ENCODE assay signal across 8 mouse cellular contexts in the genomic region with DNA sequence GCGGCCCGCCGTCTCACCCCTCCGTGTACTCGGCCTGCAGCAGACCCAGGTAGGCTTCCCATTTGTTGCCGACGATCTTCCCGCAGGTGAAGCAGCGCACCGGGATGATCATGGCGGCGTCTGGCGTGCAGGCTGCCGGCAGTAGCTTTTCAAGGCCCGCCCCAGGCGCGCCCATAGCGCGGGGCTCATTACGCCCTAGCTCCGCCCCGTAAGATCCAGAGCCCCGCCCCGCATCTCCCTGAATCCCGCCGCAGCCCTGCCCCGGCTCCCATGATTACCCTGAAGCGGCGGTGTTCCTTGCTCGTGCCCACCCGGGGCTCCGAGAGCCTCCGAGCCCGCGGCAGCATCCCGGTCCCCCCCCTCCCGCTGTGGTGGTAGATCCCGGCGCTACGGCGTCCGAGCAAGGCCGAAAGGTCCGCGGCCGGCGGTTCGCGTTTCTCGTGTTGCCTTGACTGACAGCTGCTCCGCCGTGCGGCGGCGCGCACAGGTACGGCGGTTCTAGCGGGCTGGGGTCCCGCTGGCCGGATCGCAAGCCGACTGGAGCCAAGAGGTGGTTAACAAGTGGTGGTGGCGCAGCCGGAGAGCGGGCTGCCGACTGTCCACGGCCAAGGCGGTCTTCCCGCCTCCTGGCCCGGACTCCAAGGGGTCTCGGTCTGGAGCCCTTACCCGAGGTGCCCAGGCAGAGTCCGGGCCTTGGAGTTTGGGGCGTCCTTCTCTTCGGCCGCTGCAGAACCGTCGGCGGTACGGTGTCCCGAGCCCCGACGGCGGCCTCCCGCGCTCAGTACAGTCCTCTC. TPM values are rescaled to one million over a fixed set of nuclear protein-coding genes. Genes with fewer than 3 reads are reported as not detected.
DNase-seq lines count a peak whose midpoint lies in the region; ATAC-seq and TF ChIP-seq lines count a peak whose summit lies in the region.

Gene Polr2l (minus strand): TSS at position 122 of the 794 bp plus-strand sequence.
Gene Tspan4 (plus strand): TSS at position 230 of the 794 bp plus-strand sequence.

- peak within 1 kb of the TSS; percentile 90 for H3K27ac ChIP-seq in embryonic facial prominence, embryonic 13.5 days
- H3K27ac ChIP-seq in liver, embryonic 11.5 days (ENCODE audit: low read depth, low read length), result peak within 1 kb of the TSS; percentile 90

- H3K4me1 ChIP-seq in embryonic facial prominence, embryonic 13.5 days, result peaks cover 46% of the 10 kb centered on the region
- H3K4me1 ChIP-seq in liver, embryonic 11.5 days (replicated peaks; ENCODE audit: control insufficient read depth, insufficient read depth, low read length), result peaks cover 38% of the 10 kb centered on the region

- peaks cover 24% of the 10 kb centered on the region for H3K36me3 ChIP-seq in embryonic facial prominence, embryonic 13.5 days
- H3K36me3 ChIP-seq in liver, embryonic 11.5 days (ENCODE audit: control insufficient read depth, insufficient read depth, low read length), result peaks cover 21% of the 10 kb centered on the region
- peaks cover 19% of the 10 kb centered on the region for H3K36me3 ChIP-seq in myocyte (ENCODE audit: control insufficient read depth, insufficient read depth)

- peak; percentile 69 for TF ChIP-seq POLR2A in myocyte (IDR thresholded peaks at IDR 0.05; ENCODE audit: insufficient read length, low read depth)

- peak within 1 kb of the TSS; percentile 86 for H3K4me2 ChIP-seq in embryonic facial prominence, embryonic 13.5 days
- H3K4me2 ChIP-seq in liver, embryonic 11.5 days, result peak within 1 kb of the TSS; percentile 91
- peak within 1 kb of the TSS; percentile 95 for H3K4me2 ChIP-seq in myocyte (ENCODE audit: low read depth)

- under 1% methylated on average over 87 of the region's 87 CpGs for WGBS in embryonic facial prominence, embryonic 13.5 days
- WGBS in liver, embryonic 11.5 days, result under 1% methylated on average over 87 of the region's 87 CpGs

- peak within 1 kb of the TSS; percentile 78 for H3K4me3 ChIP-seq in embryonic facial prominence, embryonic 13.5 days
- peak within 1 kb of the TSS; percentile 88 for H3K4me3 ChIP-seq in liver, embryonic 11.5 days (ENCODE audit: low read depth, low read length)
- H3K4me3 ChIP-seq in myocyte, result peak within 1 kb of the TSS; percentile 80

- H3K9me3 ChIP-seq in embryonic facial prominence, embryonic 13.5 days, result no peaks in the 10 kb centered on the region
- H3K9me3 ChIP-seq in liver, embryonic 11.5 days (ENCODE audit: control insufficient read depth, low read length), result no peaks in the 10 kb centered on the region

- H3K9ac ChIP-seq in embryonic facial prominence, embryonic 13.5 days, result peak within 1 kb of the TSS; percentile 82
- H3K9ac ChIP-seq in liver, embryonic 11.5 days (ENCODE audit: low read depth, low read length), result peak within 1 kb of the TSS; percentile 85

- H3K79me2 ChIP-seq in myocyte (ENCODE audit: control insufficient read depth, insufficient read depth), result peaks cover 68% of the 10 kb centered on the region

- no peaks in the 10 kb centered on the region; the same call in 1 of the 2 replicates for H3K27me3 ChIP-seq in embryonic facial prominence, embryonic 13.5 days
- no peaks in the 10 kb centered on the region for H3K27me3 ChIP-seq in liver, embryonic 11.5 days (replicated peaks; ENCODE audit: control insufficient read depth, insufficient read depth, low read length)
- H3K27me3 ChIP-seq in myocyte (ENCODE audit: control insufficient read depth, insufficient read depth, insufficient read length), result no peaks in the 10 kb centered on the region

- H3ac ChIP-seq in myocyte (ENCODE audit: control insufficient read depth, insufficient read length), result peak within 1 kb of the TSS; percentile 72

- DNase-seq in A20 (ENCODE audit: low read depth, low spot score), result peak; percentile 93
- peak; percentile 61 to 65 for DNase-seq in adrenal gland, postnatal 4 days (ENCODE audit: low spot score in 2 of 2)
- peak; percentile 75 for DNase-seq in heart, adult 8-10 months (ENCODE audit: low spot score)
- DNase-seq in kidney, adult 9 months, result peak; percentile 89
- DNase-seq in liver, embryonic 11.5 days (ENCODE audit: low spot score), result peak; percentile 93
- peak; percentile 86 to 96 for DNase-seq in spleen, postnatal 4 days (ENCODE audit: low spot score in 2 of 2)

- peak; percentile 74 for ATAC-seq in embryonic facial prominence, embryonic 13.5 days (ENCODE audit: insufficient number of reproducible peaks, insufficient read depth, low FRiP score, low TSS enrichment, low read depth)
- peak; percentile 77 for ATAC-seq in liver, embryonic 11.5 days (replicated peaks; ENCODE audit: low FRiP score)

TF ChIP-seq in myocyte, 11 proteins besides CTCF, POLR2A, EP300 and RAD21:
- TF ChIP-seq CEBPB (IDR thresholded peaks at IDR 0.05; ENCODE audit: insufficient read depth, poor library complexity, severe bottlenecking), result no peak
- no peak for TF ChIP-seq TCF12 (IDR thresholded peaks at IDR 0.05; ENCODE audit: insufficient read depth, poor library complexity, severe bottlenecking)
- no peak for TF ChIP-seq TCF3 (IDR thresholded peaks at IDR 0.05; ENCODE audit: insufficient read length, low read depth)
- no peak for TF ChIP-seq E2F4 (IDR thresholded peaks at IDR 0.05; ENCODE audit: insufficient read depth)
- TF ChIP-seq MYOG (IDR thresholded peaks at IDR 0.05; ENCODE audit: control insufficient read depth in 1 of 3, insufficient read depth in 1 of 3, insufficient read length in 2 of 3, low read depth in 2 of 3), result peak in 2 of 3 experiments; percentile 70 to 78
- TF ChIP-seq USF1 (IDR thresholded peaks at IDR 0.05; ENCODE audit: low read depth), result no peak
- TF ChIP-seq POLR2AphosphoS2 (IDR thresholded peaks at IDR 0.05; ENCODE audit: insufficient read length, low read depth), result peak; percentile 49
- peak in 2 of 3 experiments; percentile 37 to 75 for TF ChIP-seq MYOD1 (IDR thresholded peaks at IDR 0.05; ENCODE audit: control insufficient read depth in 1 of 3, insufficient read length in 2 of 3, low read depth in 2 of 3)
TF ChIP-seq in myocyte: peak in this region for 3.

RNA-seq across cellular contexts. Expression of gene Polr2l, which starts in this region (rescaled TPM):
- total RNA-seq in adrenal gland, postnatal 4 days (2021), result 10 to 100 TPM; 57.7 to 61.2 TPM
- polyA plus RNA-seq in embryonic facial prominence, embryonic 13.5 days (2015; fragmentation: Nextera tagmentation; extraction: Ambion mirVana), result 64.5 and 70.3 TPM in 2 replicates
- total RNA-seq in heart, adult 8-10 months (2022), result 10 to 100 TPM; 75.5 to 93.4 (median 84.3) TPM
- polyA plus RNA-seq in liver, embryonic 11.5 days (2014; fragmentation: Nextera tagmentation; extraction: Ambion mirVana), result 95.3 and 104 TPM in 2 replicates
- 95.1 TPM for polyA plus RNA-seq in myocyte (2012; fragmentation: generic; extraction: Trizol)

RNA-seq across cellular contexts. Expression of gene Tspan4, which starts in this region (rescaled TPM):
- 10 to 100 TPM; 77.9 to 79.6 TPM for total RNA-seq in adrenal gland, postnatal 4 days (2021)
- polyA plus RNA-seq in embryonic facial prominence, embryonic 13.5 days (2015; fragmentation: Nextera tagmentation; extraction: Ambion mirVana), result 46.4 and 55.6 TPM in 2 replicates
- 10 to 100 TPM; 25.8 to 45.3 (median 42.8) TPM for total RNA-seq in heart, adult 8-10 months (2022)
- polyA plus RNA-seq in liver, embryonic 11.5 days (2014; fragmentation: Nextera tagmentation; extraction: Ambion mirVana), result 77.9 and 78.2 TPM in 2 replicates
- 95.5 TPM for polyA plus RNA-seq in myocyte (2012; fragmentation: generic; extraction: Trizol)

Comparison
In these comparisons a context has a peak if more than half of its experiments do, and no peak if none do; other contexts are left out.
1. Peak in every context shown above with its lines: DNase-seq, ATAC-seq, H3K4me3 ChIP-seq and H3K27ac ChIP-seq.